Mouse (Mus musculus) testis, adult 2 months (tissue): ENCODE measurements around the gene Gxylt2.

Source experiments
- CTCF ChIP-seq: fragments of 200-500 bp; IDR thresholded peaks from 2 replicates; pipeline ENCODE4 v1.5.1; 2012; ENCODE audit warnings: low read depth, mild to moderate bottlenecking, inconsistent platforms, low read length, moderate library complexity; ENCODE audit not compliant: control insufficient read depth, insufficient read depth, insufficient replicate concordance
- POLR2A ChIP-seq: fragments of 200-500 bp; IDR thresholded peaks from 2 replicates; pipeline ENCODE4 v1.6.1; 2012; ENCODE audit warnings: low read depth, mild to moderate bottlenecking, inconsistent platforms, low read length, moderate library complexity; ENCODE audit not compliant: control insufficient read depth

GRCm38 (mm10) chr6:100775923-100776505 lies 71.5 kb downstream of the Gxylt2 start:
- TF ChIP-seq CTCF (no peak), POLR2A (no peak)
